Mouse (Mus musculus): Measurements from ENCODE around the gene Lrrc4c. TPM values are rescaled to one million over a fixed set of nuclear protein-coding genes. Genes with fewer than 3 reads are reported as not detected.
A peak's percentile ranks its signal among the peaks of the same experiment; 100 is the strongest.

The Lrrc4c gene
- polyA plus RNA-seq, 1 experiment from 2014 or later = 7.6 TPM

DNA sequence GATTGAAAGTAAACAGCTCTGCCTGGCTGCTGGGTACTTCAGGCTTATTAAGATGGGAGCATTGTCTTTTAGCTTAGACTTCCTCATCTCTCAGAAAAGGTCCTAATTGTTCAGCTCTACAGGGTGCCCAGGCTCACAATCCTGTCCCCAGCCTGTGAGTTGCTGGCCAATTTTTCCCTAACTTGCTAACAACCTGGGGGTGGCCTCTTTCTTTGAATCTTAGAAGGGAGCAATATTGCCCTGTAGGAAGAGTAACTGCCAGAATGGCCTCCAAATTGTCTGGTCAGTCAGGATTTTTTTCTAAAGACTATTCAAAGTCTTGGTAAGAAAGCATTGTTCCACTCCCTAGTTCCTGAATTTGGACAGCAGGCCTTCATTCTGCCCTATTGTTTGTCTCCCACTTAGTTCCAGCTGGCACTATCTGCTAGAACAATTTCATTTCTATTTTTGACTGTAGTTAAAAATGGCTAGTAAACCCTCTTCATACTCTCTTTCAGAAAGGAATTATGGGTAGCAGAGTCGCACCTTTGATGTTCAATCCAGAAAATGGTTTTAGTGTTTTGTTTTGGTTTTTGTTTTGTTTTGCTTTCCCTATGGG lies 262.3 kb downstream of the Lrrc4c start:
- Histone ChIP-seq H3K27ac (ENCODE audit: low read length) (no peak overlapping the region), H3K4me2 (replicated peaks; ENCODE audit: low read depth, low read length) (no peak overlapping the region), H3K36me3 (ENCODE audit: control insufficient read depth, insufficient read depth, low read length) (no peaks in the 10 kb centered on the region), H3K9me3 (ENCODE audit: control insufficient read depth, low read depth, low read length) (no peaks in the 10 kb centered on the region), H3K4me1 (ENCODE audit: control insufficient read depth, insufficient read depth, low read length) (no peaks in the 10 kb centered on the region), H3K27me3 (ENCODE audit: control insufficient read depth, insufficient read depth, low read length) (no peaks in the 10 kb centered on the region), H3K4me3 (ENCODE audit: low read depth, low read length) (no peak overlapping the region), H3K9ac (replicated peaks; ENCODE audit: low read depth, low read length) (no peak overlapping the region)
- WGBS = 93% methylated on average over 1 of the region's 1 CpGs
- no peak for ATAC-seq (ENCODE audit: insufficient number of reproducible peaks, insufficient read depth, low FRiP score, low read depth)

DNA sequence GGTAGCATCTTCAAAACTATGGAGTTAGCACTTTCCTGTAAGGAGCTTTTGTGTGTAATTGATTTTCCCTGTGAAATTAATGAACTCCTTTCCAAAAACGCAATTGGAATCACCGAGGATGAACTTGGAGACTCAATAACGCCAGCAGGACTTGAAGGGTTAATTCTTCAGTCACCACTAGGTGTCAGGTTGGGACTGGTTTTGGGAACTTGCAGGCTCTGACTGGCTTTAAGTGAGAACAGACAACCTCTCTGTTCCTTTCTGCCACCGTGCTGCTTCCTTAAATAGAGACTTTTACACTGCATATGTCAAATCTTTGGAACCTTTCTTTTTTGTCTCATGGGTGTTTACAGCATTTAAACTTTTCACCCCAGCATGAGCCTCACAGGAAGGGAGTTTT lies 267.7 kb downstream of the Lrrc4c start:
- no peak overlapping the region for H3K27ac ChIP-seq (ENCODE audit: low read length)
- ATAC-seq (ENCODE audit: insufficient number of reproducible peaks, insufficient read depth, low FRiP score, low read depth) = peak; percentile 72; the same call in 1 of the 2 replicates
- no peak overlapping the region for H3K4me2 ChIP-seq (replicated peaks; ENCODE audit: low read depth, low read length)
- no peaks in the 10 kb centered on the region for H3K9me3 ChIP-seq (ENCODE audit: control insufficient read depth, low read depth, low read length)
- no peak overlapping the region for H3K4me3 ChIP-seq (ENCODE audit: low read depth, low read length)
- H3K4me1 ChIP-seq (ENCODE audit: control insufficient read depth, insufficient read depth, low read length) = no peaks in the 10 kb centered on the region
- H3K27me3 ChIP-seq (ENCODE audit: control insufficient read depth, insufficient read depth, low read length) = no peaks in the 10 kb centered on the region
- WGBS = 4% methylated on average over 4 of the region's 4 CpGs
- H3K9ac ChIP-seq (replicated peaks; ENCODE audit: low read depth, low read length) = no peak overlapping the region
- no peaks in the 10 kb centered on the region for H3K36me3 ChIP-seq (ENCODE audit: control insufficient read depth, insufficient read depth, low read length)

DNA sequence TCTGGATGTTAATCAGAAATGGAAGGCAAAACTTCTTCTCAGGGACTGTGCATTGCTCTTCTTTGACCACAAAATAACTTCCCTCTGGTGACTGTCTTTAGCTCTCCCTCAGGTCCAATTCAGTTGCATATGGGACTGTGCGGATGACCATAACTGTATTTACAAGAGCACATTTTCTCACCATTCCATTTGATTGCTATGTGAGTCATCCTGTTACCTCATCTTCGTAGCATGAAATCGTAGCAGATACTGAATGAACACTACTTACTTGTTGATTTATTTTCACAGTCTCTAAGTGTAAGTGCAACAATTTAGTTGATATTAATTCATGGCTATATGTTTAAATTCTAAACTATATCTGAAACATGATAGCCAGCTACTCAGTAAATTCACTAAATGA lies 286.8 kb downstream of the Lrrc4c start:
- Histone ChIP-seq H3K27me3 (ENCODE audit: control insufficient read depth, insufficient read depth, low read length) (no peaks in the 10 kb centered on the region), H3K9me3 (ENCODE audit: control insufficient read depth, low read depth, low read length) (no peaks in the 10 kb centered on the region), H3K36me3 (ENCODE audit: control insufficient read depth, insufficient read depth, low read length) (no peaks in the 10 kb centered on the region), H3K4me3 (ENCODE audit: low read depth, low read length) (no peak overlapping the region), H3K27ac (ENCODE audit: low read length) (no peak overlapping the region), H3K9ac (replicated peaks; ENCODE audit: low read depth, low read length) (no peak overlapping the region), H3K4me2 (replicated peaks; ENCODE audit: low read depth, low read length) (no peak overlapping the region), H3K4me1 (ENCODE audit: control insufficient read depth, insufficient read depth, low read length) (no peaks in the 10 kb centered on the region)
- ATAC-seq (ENCODE audit: insufficient number of reproducible peaks, insufficient read depth, low FRiP score, low read depth) = no peak
- 82% methylated on average over 3 of the region's 3 CpGs for WGBS

DNA sequence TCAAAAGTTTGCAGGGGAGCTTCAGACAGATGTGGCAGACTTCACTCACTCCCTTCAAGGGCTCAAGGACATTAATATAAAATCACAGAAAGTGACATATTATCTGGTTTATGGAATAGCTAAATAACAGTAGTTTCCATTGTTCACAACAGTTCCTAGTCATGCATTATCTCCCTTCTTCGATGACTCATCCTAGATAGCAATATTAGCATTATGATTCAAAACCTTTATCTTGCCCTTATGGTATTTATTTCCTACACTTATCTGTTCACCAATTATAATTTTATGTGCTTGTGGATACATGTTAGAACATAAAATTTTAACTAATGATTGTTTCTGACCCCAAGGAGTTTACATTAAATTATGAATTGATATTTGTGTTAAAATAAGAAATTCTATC lies 296.2 kb downstream of the Lrrc4c start:
- no peak for ATAC-seq (ENCODE audit: insufficient number of reproducible peaks, insufficient read depth, low FRiP score, low read depth)
- H3K36me3 ChIP-seq (ENCODE audit: control insufficient read depth, insufficient read depth, low read length) = no peaks in the 10 kb centered on the region
- H3K9ac ChIP-seq (replicated peaks; ENCODE audit: low read depth, low read length) = no peak overlapping the region
- H3K27me3 ChIP-seq (ENCODE audit: control insufficient read depth, insufficient read depth, low read length) = no peaks in the 10 kb centered on the region
- WGBS = 80% methylated on average over 1 of the region's 1 CpGs
- H3K4me1 ChIP-seq (ENCODE audit: control insufficient read depth, insufficient read depth, low read length) = no peaks in the 10 kb centered on the region
- no peaks in the 10 kb centered on the region for H3K9me3 ChIP-seq (ENCODE audit: control insufficient read depth, low read depth, low read length)
- no peak overlapping the region for H3K27ac ChIP-seq (ENCODE audit: low read length)
- H3K4me2 ChIP-seq (replicated peaks; ENCODE audit: low read depth, low read length) = no peak overlapping the region
- no peak overlapping the region for H3K4me3 ChIP-seq (ENCODE audit: low read depth, low read length)

DNA sequence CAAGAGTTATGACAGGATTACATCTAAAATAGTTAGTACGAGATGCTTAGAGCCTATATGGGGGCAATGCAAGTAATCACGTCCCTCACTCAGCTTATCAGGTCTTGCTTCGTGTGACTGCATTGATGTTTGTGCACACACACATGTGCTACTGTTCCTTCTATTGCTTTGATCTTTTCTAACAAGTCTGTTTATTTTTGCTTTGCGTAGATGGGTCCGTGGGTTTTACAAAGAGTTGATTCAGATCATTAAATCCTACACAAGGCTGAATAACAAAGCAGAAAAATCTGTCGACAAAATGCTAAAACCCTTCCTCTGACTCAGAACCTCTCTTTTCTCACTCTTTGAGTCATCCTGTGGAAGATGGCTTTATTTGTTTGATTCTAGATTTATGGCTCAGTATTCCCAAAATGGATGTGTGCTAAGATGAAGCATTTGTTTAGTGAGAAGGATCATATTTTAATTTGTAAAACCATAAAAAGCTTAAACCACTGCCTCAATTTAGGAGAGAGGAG lies 300.8 kb downstream of the Lrrc4c start:
- no peak overlapping the region for H3K27ac ChIP-seq (ENCODE audit: low read length)

DNA sequence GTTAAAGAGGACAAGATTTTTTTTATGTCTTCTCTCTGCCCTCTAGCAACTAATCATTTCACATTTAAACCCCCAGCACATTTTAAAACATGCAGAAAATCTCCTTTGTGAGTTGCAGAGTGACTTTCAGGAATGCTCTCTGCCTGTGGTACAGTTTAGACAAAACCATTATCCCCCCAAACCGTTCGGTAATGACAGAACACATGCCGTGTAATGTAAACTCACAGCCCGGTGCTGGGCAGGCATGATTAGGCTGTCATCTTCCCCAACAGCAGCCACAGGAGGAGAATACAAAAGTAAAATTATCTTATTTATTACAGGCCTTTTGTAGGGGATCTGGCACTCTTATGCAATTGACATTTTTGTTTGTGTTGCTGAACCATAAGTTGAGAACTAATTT lies 349.1 kb downstream of the Lrrc4c start:
- no peaks in the 10 kb centered on the region for H3K4me1 ChIP-seq (ENCODE audit: control insufficient read depth, insufficient read depth, low read length)
- H3K27me3 ChIP-seq (ENCODE audit: control insufficient read depth, insufficient read depth, low read length) = no peaks in the 10 kb centered on the region
- no peak overlapping the region for H3K4me3 ChIP-seq (ENCODE audit: low read depth, low read length)
- no peaks in the 10 kb centered on the region for H3K36me3 ChIP-seq (ENCODE audit: control insufficient read depth, insufficient read depth, low read length)
- no peak overlapping the region for H3K27ac ChIP-seq (ENCODE audit: low read length)
- no peak for ATAC-seq (ENCODE audit: insufficient number of reproducible peaks, insufficient read depth, low FRiP score, low read depth)
- WGBS = 19% methylated on average over 4 of the region's 4 CpGs
- no peaks in the 10 kb centered on the region for H3K9me3 ChIP-seq (ENCODE audit: control insufficient read depth, low read depth, low read length)
- H3K9ac ChIP-seq (replicated peaks; ENCODE audit: low read depth, low read length) = no peak overlapping the region
- no peak overlapping the region for H3K4me2 ChIP-seq (replicated peaks; ENCODE audit: low read depth, low read length)

More for the DNA sequence above, 300.8 kb downstream of the Lrrc4c start:
- H3K9ac ChIP-seq (replicated peaks; ENCODE audit: low read depth, low read length) = no peak overlapping the region
- H3K36me3 ChIP-seq (ENCODE audit: control insufficient read depth, insufficient read depth, low read length) = no peaks in the 10 kb centered on the region
- WGBS = 68% methylated on average over 6 of the region's 6 CpGs
- no peak overlapping the region for H3K4me3 ChIP-seq (ENCODE audit: low read depth, low read length)
- no peaks in the 10 kb centered on the region for H3K4me1 ChIP-seq (ENCODE audit: control insufficient read depth, insufficient read depth, low read length)
- no peaks in the 10 kb centered on the region for H3K27me3 ChIP-seq (ENCODE audit: control insufficient read depth, insufficient read depth, low read length)
- H3K4me2 ChIP-seq (replicated peaks; ENCODE audit: low read depth, low read length) = no peak overlapping the region
- ATAC-seq (ENCODE audit: insufficient number of reproducible peaks, insufficient read depth, low FRiP score, low read depth) = no peak
- no peaks in the 10 kb centered on the region for H3K9me3 ChIP-seq (ENCODE audit: control insufficient read depth, low read depth, low read length)

DNA sequence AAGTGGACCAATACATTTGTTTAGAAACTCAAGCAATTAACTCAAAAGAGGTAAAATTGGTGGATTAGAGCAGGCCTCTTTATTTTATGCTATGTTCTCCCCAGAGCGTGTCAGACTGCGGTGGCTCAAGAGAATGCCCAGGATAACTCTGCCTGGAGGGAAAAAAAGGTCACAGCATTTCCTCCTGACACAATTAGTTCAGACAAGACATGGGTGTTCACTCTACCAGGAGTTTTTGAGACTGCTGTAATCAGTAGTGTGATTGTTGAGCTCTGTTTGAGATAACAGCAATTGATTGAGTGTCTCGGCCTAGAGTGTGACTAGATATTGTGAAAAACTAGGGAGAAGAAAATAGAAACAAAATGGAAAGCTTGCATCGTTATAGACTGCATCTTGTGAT lies 363.8 kb downstream of the Lrrc4c start:
- no peak for ATAC-seq (ENCODE audit: insufficient number of reproducible peaks, insufficient read depth, low FRiP score, low read depth)
- no peaks in the 10 kb centered on the region for H3K36me3 ChIP-seq (ENCODE audit: control insufficient read depth, insufficient read depth, low read length)
- WGBS = 72% methylated on average over 4 of the region's 4 CpGs
- no peaks in the 10 kb centered on the region for H3K27me3 ChIP-seq (ENCODE audit: control insufficient read depth, insufficient read depth, low read length)
- no peak overlapping the region for H3K4me3 ChIP-seq (ENCODE audit: low read depth, low read length)
- H3K4me2 ChIP-seq (replicated peaks; ENCODE audit: low read depth, low read length) = no peak overlapping the region
- no peak overlapping the region for H3K9ac ChIP-seq (replicated peaks; ENCODE audit: low read depth, low read length)
- no peak overlapping the region for H3K27ac ChIP-seq (ENCODE audit: low read length)
- H3K9me3 ChIP-seq (ENCODE audit: control insufficient read depth, low read depth, low read length) = no peaks in the 10 kb centered on the region
- H3K4me1 ChIP-seq (ENCODE audit: control insufficient read depth, insufficient read depth, low read length) = no peaks in the 10 kb centered on the region

DNA sequence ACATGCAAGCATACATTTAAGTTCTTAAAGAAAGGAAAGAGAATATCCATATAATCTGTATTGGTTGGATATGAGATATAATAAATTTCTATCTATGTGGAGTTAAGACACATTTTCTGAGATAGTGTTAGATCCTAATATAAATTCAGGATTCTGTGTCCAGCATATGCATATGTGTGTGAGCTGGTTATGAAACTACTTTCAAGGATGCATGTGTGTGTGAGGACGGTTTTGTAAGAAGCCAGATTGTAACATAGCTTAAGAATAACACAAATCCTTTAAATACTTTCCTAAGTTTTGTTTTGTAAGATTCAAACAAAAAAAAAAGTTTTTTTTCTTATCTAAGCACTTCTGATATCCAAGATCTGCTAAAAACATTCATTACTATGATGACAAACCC lies 367.4 kb downstream of the Lrrc4c start:
- Histone ChIP-seq H3K27me3 (ENCODE audit: control insufficient read depth, insufficient read depth, low read length) (no peaks in the 10 kb centered on the region), H3K9me3 (ENCODE audit: control insufficient read depth, low read depth, low read length) (no peaks in the 10 kb centered on the region), H3K4me1 (ENCODE audit: control insufficient read depth, insufficient read depth, low read length) (no peaks in the 10 kb centered on the region), H3K27ac (ENCODE audit: low read length) (no peak overlapping the region), H3K4me2 (replicated peaks; ENCODE audit: low read depth, low read length) (no peak overlapping the region), H3K4me3 (ENCODE audit: low read depth, low read length) (no peak overlapping the region), H3K9ac (replicated peaks; ENCODE audit: low read depth, low read length) (no peak overlapping the region), H3K36me3 (ENCODE audit: control insufficient read depth, insufficient read depth, low read length) (no peaks in the 10 kb centered on the region)
- ATAC-seq (ENCODE audit: insufficient number of reproducible peaks, insufficient read depth, low FRiP score, low read depth) = no peak
- 67% methylated on average over 1 of the region's 1 CpGs for WGBS

DNA sequence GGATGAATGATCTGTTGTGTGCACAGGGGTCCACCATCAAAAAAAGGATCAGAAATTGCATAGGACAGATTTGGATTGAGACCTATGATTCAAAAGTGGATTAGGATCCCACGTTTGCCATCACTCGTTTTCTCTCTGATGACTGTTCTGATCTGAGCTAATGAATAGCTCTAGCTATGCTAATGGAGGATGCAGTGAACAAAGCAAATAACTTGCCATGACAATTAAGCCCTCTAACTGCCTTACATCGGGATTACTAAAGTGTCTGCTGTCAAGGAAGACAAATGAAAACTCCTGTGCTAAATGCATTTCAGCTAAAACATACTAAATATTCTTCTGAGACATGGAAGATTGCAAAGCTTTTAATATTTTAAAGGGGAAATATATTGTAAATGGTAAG lies 387.0 kb downstream of the Lrrc4c start:
- 23% methylated on average over 3 of the region's 3 CpGs for WGBS
- H3K9me3 ChIP-seq (ENCODE audit: control insufficient read depth, low read depth, low read length) = no peaks in the 10 kb centered on the region
- no peak overlapping the region for H3K27ac ChIP-seq (ENCODE audit: low read length)
- H3K9ac ChIP-seq (replicated peaks; ENCODE audit: low read depth, low read length) = no peak overlapping the region
- ATAC-seq (ENCODE audit: insufficient number of reproducible peaks, insufficient read depth, low FRiP score, low read depth) = no peak
- no peaks in the 10 kb centered on the region for H3K36me3 ChIP-seq (ENCODE audit: control insufficient read depth, insufficient read depth, low read length)
- H3K4me1 ChIP-seq (ENCODE audit: control insufficient read depth, insufficient read depth, low read length) = no peaks in the 10 kb centered on the region
- no peak overlapping the region for H3K4me2 ChIP-seq (replicated peaks; ENCODE audit: low read depth, low read length)
- H3K27me3 ChIP-seq (ENCODE audit: control insufficient read depth, insufficient read depth, low read length) = no peaks in the 10 kb centered on the region
- no peak overlapping the region for H3K4me3 ChIP-seq (ENCODE audit: low read depth, low read length)

Data from stomach, embryonic 14.5 days (tissue).